Mouse (Mus musculus) ES-E14 (cell line): Measurements from ENCODE around the gene Pkd2l1.

ENCODE experiments used
- CHD2 ChIP-seq: IDR thresholded peaks from 2 replicates; pipeline ENCODE4 v1.6.1; 2014; ENCODE audit warnings: mild to moderate bottlenecking, low read depth, low read length, inconsistent platforms
- HCFC1 ChIP-seq: IDR thresholded peaks from 2 replicates; pipeline ENCODE4 v1.6.1; 2012; ENCODE audit warnings: low read length, inconsistent platforms, borderline replicate concordance; ENCODE audit not compliant: insufficient read depth
- MAFK ChIP-seq: IDR thresholded peaks from 2 replicates; pipeline ENCODE4 v1.6.1; 2014; ENCODE audit warnings: mild to moderate bottlenecking, low read depth, low read length, inconsistent platforms; ENCODE audit not compliant: insufficient read depth
- ZC3H11A ChIP-seq: IDR thresholded peaks from 2 replicates; pipeline ENCODE4 v1.6.1; 2012; ENCODE audit warnings: low read depth, mild to moderate bottlenecking, inconsistent platforms, low read length, borderline replicate concordance
- ZNF384 ChIP-seq: IDR thresholded peaks from 2 replicates; pipeline ENCODE4 v1.6.1; 2012; ENCODE audit warnings: low read depth, low read length, inconsistent platforms

- TF ChIP-seq HCFC1 (no peak), CHD2 (no peak), ZC3H11A (0 out of 2 replicates have a peak, but pooled peaks have one; percentile 13), ZNF384 (no peak), MAFK (no peak)
Measured at GRCm38 (mm10) chr19:44198964-44199363, 6.7 kb upstream of the Pkd2l1 start.
